Mouse (Mus musculus) stomach, embryonic 15.5 days (tissue): ENCODE measurements at regions not wholly inside any gene's neighbourhood (a gene's known extent, or its start where the extent isn't known, plus 50 kb on each side); places are given as distances from the start of the nearest gene placed in this dataset.

Experiments used
- ATAC-seq: fragments of 200-750 bp; cut with Nextera tagmentation; 2 replicates; pipeline ENCODE4 v1.8.0; 2017; ENCODE audit warnings: low read depth, moderate number of reproducible peaks, moderate TSS enrichment; ENCODE audit not compliant: insufficient read depth, low FRiP score
- H3K27ac ChIP-seq: fragments of 300-500 bp; sonication (generic); 2 replicates; pipeline ENCODE4 v1.5.1; 2015; ENCODE audit warnings: mild to moderate bottlenecking, inconsistent platforms
- H3K27me3 ChIP-seq: fragments of 300-500 bp; sonication (generic); replicated peaks from 2 replicates; pipeline ENCODE4 v1.6.1; 2015; ENCODE audit warnings: inconsistent platforms
- H3K36me3 ChIP-seq: fragments of 300-500 bp; sonication (generic); 2 replicates; pipeline ENCODE4 v1.6.1; 2015; ENCODE audit warnings: inconsistent platforms
- H3K4me1 ChIP-seq: fragments of 300-500 bp; sonication (generic); 2 replicates; pipeline ENCODE4 v1.6.1; 2015; ENCODE audit warnings: inconsistent platforms
- H3K4me2 ChIP-seq: fragments of 300-500 bp; sonication (generic); 2 replicates; pipeline ENCODE4 v1.6.1; 2015; ENCODE audit warnings: mild to moderate bottlenecking, inconsistent platforms
- H3K4me3 ChIP-seq: fragments of 300-500 bp; sonication (generic); replicated peaks from 2 replicates; pipeline ENCODE4 v1.5.1; 2015; ENCODE audit warnings: inconsistent platforms
- H3K9ac ChIP-seq: fragments of 300-500 bp; sonication (generic); 2 replicates; pipeline ENCODE4 v1.6.1; 2015; ENCODE audit warnings: inconsistent platforms
- H3K9me3 ChIP-seq: fragments of 300-500 bp; sonication (generic); 2 replicates; pipeline ENCODE4 v1.6.1; 2016; ENCODE audit warnings: inconsistent platforms
- WGBS: fragments of 180-500 bp; shearing (Covaris S2); methylation state at CpG from one replicate; pipeline ENCODE4 v1.1.7; 2015; 5-methylcytosine and 5-hydroxymethylcytosine counted together

- Histone ChIP-seq H3K36me3 (no peaks in the 10 kb centered on the region), H3K9me3 (no peaks in the 10 kb centered on the region), H3K27ac (peak overlapping the region; percentile 26; the same call in 1 of the 2 replicates), H3K4me1 (no peaks in the 10 kb centered on the region), H3K27me3 (no peaks in the 10 kb centered on the region), H3K9ac (no peak overlapping the region), H3K4me2 (no peak overlapping the region), H3K4me3 (no peak overlapping the region)
- ATAC-seq = no peak
- 39% methylated on average over 8 of the region's 8 CpGs for WGBS
Measured at GRCm38 (mm10) chr1:174999265-175000200, 77.9 kb upstream of the Grem2 start.

GRCm38 (mm10) chr1:174992520-174992919 is 70.9 kb upstream of the Grem2 start:
- Histone ChIP-seq H3K9me3 (no peaks in the 10 kb centered on the region), H3K9ac (no peak overlapping the region), H3K27ac (no peak overlapping the region), H3K4me2 (no peak overlapping the region), H3K4me1 (no peaks in the 10 kb centered on the region), H3K36me3 (no peaks in the 10 kb centered on the region), H3K4me3 (no peak overlapping the region), H3K27me3 (no peaks in the 10 kb centered on the region)
- no peak for ATAC-seq
- 66% methylated on average over 4 of the region's 4 CpGs for WGBS

GRCm38 (mm10) chr1:174988590-174988989 is 67.0 kb upstream of the Grem2 start:
- ATAC-seq = no peak
- Histone ChIP-seq H3K4me1 (no peaks in the 10 kb centered on the region), H3K4me2 (no peak overlapping the region), H3K27me3 (no peaks in the 10 kb centered on the region), H3K9me3 (no peaks in the 10 kb centered on the region), H3K36me3 (no peaks in the 10 kb centered on the region), H3K4me3 (no peak overlapping the region), H3K9ac (no peak overlapping the region), H3K27ac (no peak overlapping the region)
- WGBS = 50% methylated on average over 5 of the region's 5 CpGs

- no peaks in the 10 kb centered on the region for H3K9me3 ChIP-seq
- WGBS = 48% methylated on average over 6 of the region's 6 CpGs
Measured at GRCm38 (mm10) chr1:174971895-174972294, 50.3 kb upstream of the Grem2 start.

More at GRCm38 (mm10) chr1:174971895-174972294, 50.3 kb upstream of the Grem2 start:
- no peaks in the 10 kb centered on the region for H3K4me1 ChIP-seq
- no peaks in the 10 kb centered on the region for H3K36me3 ChIP-seq
- H3K27me3 ChIP-seq = no peaks in the 10 kb centered on the region
- H3K27ac ChIP-seq = no peak overlapping the region
- no peak overlapping the region for H3K9ac ChIP-seq
- H3K4me3 ChIP-seq = no peak overlapping the region
- ATAC-seq = no peak
- H3K4me2 ChIP-seq = no peak overlapping the region
